Mouse (Mus musculus) fibroblast of lung, adult 2 months (primary cell): Measurements from ENCODE around the gene Slc15a5.

ENCODE experiments used
- DNase-seq: peaks from one replicate; pipeline ENCODE4 v3.0.0-alpha.2; 2011; ENCODE audit warnings: low read depth

The Slc15a5 gene

DNA sequence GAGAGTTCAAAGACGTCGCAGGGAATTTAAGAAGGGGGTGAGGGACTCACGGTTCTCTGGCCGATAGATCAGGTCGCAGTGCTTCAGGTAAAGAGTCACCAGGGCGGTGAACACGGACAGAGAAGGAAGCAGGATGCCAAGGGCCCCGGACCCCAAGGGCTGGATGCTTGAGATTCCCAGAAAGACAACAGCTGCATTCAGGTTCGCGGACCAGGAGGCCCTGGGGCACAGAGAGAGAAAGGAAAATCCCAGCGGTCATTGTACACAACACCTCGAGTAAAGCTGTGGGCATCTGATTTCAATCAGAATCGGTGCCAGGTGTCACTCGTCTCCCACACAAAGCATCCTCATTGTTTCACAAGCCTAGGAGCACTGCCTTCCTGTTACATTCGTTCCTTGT lies 24.1 kb downstream of the Slc15a5 start:
- DNase-seq = no peak

- no peak for DNase-seq
Observed at GRCm38 (mm10) chr6:138054956-138055355, 24.8 kb downstream of the Slc15a5 start.

DNA sequence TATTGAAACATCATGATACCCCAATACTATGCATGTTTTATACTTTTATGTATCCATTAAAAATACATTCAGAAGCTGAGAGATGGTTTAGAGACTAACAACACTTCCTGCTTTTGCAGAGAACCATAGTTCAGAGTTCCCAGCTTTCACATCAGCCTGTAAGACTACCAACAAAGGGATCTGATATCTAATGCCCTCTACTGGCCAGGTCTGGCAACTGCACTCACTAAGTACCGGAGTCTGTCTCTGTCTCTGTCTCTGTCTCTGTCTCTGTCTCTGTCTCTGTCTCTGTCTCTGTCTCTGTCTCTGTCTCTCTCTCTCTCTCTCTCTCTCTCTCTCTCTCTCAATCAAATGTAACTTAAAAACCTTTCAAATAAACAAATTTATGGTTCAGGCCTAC lies 25.6 kb downstream of the Slc15a5 start:
- no peak for DNase-seq

DNA sequence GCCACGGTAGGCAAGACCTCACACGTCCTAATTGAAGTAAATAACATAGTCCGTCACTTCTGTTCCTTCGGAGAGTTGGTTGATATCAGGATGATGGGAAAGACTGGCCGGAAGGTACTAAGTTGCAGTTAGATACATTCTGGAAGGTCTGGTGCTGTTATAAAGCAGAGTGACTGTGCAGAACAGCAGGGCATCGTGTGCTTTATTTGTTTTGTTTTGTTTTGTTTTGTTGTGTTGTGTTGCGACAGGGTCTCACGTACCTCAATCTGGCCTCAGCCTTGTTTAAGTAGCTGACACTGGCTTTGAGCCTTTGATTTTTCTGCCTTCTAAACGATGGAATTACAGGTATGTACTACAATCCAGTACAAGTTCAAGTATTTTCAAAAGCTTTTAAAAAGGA lies 26.0 kb downstream of the Slc15a5 start:
- DNase-seq = no peak

- DNase-seq = no peak
Observed at GRCm38 (mm10) chr6:138045364-138045763, 34.4 kb downstream of the Slc15a5 start.

DNA sequence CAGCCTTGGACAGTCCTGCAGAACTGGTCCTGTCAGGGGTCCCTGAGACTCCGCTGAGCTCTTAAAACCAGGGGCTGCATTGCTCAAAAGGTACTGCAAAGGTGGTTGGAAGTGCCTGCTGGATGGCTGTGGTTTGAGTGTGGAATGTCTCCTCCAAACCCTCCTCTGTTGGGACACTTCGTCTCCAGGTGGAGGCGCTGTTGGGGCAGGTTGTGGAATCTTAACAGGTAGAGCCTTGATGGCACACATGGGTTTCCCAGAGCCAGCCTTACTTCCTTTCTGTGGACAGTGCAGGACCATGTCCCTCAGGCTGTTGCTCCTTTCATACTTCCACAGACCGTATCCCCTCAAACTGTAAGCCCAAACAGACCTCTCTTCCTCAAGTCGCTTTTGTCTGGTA lies 36.8 kb downstream of the Slc15a5 start:
- no peak for DNase-seq

- no peak for DNase-seq
Observed at GRCm38 (mm10) chr6:138041865-138042264, 37.9 kb downstream of the Slc15a5 start.

DNA sequence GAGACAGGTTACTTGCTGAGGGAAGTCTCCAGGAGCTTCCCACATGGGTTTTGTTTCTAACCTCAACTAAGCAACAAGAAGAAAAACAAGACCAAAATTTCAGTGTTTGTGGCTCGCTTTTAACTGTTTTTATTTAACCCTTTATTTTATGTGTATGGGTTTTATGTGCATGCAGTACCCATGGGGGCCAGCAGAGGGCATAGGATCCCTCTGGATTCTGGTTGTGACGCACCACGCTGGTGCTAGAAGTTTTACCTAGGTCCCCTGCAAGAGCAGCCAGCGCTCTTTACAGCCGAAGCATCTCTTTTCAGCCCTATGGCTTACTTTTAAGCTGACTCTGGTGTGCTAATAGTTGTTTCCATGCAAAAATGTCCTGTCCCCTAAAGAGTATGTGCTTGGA lies 42.1 kb downstream of the Slc15a5 start:
- no peak for DNase-seq

DNA sequence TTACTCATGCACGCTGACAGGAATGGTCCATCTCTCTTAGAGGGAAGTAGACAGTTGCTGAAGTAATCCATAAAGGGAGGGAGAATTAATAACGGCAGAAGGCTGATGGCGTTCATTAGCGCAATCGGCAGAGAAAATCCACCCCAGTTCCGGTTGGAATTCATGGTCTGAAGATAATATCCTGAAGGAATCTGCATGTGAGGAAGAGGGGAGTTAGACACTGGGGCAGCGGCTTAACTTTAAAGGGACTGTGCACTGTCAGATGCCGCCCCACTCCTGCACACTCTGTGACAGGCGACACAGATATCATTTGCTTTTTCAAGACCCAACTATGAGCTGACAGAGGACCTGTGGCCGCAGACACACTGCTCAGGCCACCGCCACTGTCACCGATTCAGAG lies 42.8 kb downstream of the Slc15a5 start:
- no peak for DNase-seq

- no peak for DNase-seq
Observed at GRCm38 (mm10) chr6:138016898-138017297, 62.8 kb downstream of the Slc15a5 start.

DNA sequence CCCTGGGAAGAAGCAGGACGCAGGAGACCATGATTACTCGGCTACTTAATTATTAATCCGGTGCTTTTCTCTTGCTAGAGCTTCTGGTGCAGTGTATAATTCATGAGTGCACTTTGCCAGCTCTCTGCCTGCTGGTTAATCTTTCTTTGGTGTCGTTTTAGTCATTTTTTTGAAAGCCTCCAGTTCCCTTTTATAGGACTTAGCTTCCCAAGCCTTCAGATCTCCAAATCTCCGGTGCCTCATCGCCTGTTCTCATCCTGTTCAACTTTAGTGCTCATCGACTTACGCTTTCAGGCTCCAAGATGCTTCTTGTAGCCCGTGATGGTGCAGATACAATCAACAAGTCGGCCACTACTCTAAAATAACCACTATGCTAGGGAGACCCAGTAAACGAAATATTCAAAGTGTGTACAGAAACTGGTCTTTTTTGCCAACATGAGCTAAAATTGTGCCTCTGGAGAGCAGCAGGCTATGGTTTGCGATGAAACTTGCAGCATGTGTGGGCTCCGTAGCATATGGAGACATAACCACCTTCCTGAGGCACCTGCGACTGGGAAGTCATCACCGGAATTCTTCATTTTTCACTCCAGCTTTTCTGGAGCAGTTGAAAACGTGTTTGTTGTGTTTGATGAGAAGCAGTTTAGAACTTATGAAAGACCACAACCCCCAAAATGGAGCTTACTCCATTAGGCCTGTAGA lies 64.6 kb downstream of the Slc15a5 start:
- DNase-seq = no peak

- no peak for DNase-seq
Observed at GRCm38 (mm10) chr6:138011955-138012354, 67.8 kb downstream of the Slc15a5 start.

- DNase-seq = no peak
Observed at GRCm38 (mm10) chr6:138007705-138008104, 72.0 kb downstream of the Slc15a5 start.

- no peak for DNase-seq
Observed at GRCm38 (mm10) chr6:138006525-138007251, 73.0 kb downstream of the Slc15a5 start.

DNA sequence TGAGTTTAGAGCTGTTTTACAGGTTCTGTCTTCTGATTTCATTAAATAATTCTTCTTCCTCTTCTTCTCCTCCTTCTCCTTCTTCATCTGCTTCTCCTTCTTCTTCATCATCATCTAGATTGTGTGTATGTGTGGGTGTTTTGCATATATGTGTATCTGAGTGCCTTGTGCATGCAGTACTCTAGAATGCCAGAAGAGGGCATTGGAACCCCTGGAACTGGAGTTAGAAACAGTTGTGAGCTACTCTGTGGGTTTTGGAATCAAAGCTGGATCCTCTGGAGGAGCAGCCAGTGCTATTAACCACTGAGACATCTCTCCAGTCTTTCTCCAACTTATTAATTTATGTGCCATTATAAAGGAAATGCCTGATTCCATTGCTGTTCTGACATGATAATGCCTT lies 89.9 kb downstream of the Slc15a5 start:
- DNase-seq = no peak

GRCm38 (mm10) chr6:137985169-137985568 lies 94.5 kb downstream of the Slc15a5 start:
- no peak for DNase-seq

DNA sequence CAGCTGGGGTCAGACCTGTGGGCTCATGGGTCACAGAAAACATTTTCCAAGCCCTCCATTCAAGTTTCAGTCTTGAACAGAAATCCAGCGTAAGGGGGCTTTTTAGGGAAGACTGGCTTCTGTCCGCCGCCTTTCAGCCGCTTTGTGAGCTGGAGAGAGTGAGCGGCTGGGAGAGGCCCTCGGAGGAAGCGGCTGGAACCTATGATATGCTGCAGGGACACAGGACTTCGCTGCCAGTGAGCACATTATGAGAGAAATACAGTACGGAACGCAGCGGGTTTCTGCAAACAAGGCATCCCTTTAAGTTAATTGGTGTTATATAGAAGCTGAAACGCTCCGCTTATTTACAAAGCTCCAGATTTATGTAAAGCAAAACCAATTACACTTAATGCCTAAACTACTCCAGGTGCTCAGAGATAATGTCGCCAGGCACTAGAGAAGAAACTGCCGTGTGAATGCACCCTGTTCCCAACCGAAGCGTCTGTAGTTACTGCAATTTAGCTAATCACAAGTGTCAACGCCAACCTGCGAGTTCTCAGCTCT lies 97.5 kb downstream of the Slc15a5 start:
- no peak for DNase-seq

DNA sequence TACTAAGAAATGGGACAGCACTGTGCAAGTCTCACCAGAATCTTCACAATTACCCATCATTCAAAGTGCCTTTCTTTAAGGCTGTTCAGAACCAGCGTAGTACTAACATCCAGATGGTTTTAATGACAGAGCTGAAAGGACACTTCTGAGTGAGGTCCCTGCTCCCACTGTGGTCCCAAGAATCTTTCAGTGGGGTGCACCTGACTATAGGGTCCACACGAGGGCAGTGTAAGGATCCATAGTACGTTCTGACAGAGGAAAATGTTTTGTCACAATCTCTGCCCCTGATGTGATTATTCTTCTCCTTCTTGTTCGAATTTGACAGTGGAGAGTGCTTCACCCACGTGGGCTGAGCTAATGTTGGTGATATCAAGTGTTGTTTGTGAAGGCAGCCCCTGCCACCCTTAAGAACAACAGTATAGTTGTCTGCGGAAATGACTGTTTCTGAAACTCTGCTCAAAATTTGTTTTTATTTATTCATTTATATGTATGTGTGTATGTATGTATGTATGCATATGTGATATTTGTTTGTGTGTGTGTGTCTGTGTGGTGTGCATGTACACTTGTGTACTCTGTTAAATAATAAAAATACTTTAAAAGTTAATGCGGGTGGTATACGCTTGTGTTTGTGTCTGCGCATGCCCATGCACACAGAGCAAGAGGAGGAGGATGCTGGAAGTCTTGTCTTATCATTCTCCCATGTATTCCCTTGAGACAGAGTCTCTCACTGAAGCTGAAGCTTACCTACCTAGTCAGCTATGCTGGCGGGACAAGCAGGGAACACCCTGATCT lies 98.6 kb downstream of the Slc15a5 start:
- DNase-seq = no peak

GRCm38 (mm10) chr6:137980413-137980812 lies 99.3 kb downstream of the Slc15a5 start:
- no peak for DNase-seq

DNA sequence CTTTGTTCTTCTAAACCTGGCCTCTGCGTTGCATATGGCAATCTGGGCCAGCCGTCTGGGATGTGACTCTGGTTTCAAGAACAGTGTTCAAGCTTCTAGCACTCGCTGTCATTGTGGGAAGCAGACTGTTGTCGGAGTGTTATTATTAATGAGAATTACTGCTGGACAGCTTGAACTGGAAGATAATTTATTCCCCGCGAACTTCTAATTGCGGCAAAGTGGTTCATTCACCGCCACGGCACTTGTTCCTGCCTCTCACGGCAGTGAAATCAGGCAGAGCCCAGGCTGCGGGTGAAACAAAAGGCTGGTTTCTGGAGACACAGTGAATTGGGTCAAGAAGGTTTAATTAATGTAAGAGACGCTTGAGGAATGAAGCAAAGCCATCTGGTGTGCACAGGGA lies 99.9 kb downstream of the Slc15a5 start:
- DNase-seq = no peak

DNA sequence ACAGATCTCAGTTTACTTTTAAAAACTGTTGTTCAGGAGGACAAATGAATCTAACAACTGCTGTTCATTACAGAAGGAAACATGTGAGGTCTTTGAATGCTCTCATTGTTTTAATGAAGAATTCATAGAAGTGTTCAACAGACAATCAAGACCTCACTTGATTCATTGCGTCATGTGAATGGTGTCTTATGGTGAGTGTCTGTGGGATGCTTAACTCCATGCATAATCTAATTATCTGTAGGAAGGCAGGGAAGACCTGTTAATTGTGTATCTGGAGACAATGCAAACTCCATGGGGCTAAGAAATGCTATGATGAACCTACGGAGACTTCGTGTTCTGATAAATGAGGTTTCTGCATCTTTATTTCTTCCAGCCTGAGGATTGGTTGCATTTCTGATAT lies 103.7 kb downstream of the Slc15a5 start:
- DNase-seq = no peak

GRCm38 (mm10) chr6:137963703-137964102 lies 116.0 kb downstream of the Slc15a5 start:
- no peak for DNase-seq

- no peak for DNase-seq
Observed at GRCm38 (mm10) chr6:137962836-137963235, 116.9 kb downstream of the Slc15a5 start.
